Mouse (Mus musculus): ENCODE data around the gene Rnf167. TPM values are rescaled to one million over a fixed set of nuclear protein-coding genes. Genes with fewer than 3 reads are reported as not detected.
A peak's percentile ranks its signal among the peaks of the same experiment; 100 is the strongest.

Gene Rnf167
- polyA plus RNA-seq, 1 experiment from 2014 or later: 135 TPM

- no peak for ATAC-seq
- no peaks in the 10 kb centered on the region for H3K27me3 ChIP-seq (replicated peaks; ENCODE audit: control insufficient read depth, insufficient read depth, low read length)
- WGBS: 93% methylated on average over 12 of the region's 12 CpGs
- H3K4me2 ChIP-seq (ENCODE audit: low read length): peak overlapping the region; percentile 90
- H3K36me3 ChIP-seq (ENCODE audit: control insufficient read depth, insufficient read depth): peaks cover 19% of the 10 kb centered on the region
- H3K9ac ChIP-seq (replicated peaks; ENCODE audit: low read depth, low read length): peak overlapping the region; percentile 90
- peak overlapping the region; percentile 56 for H3K4me3 ChIP-seq (replicated peaks; ENCODE audit: low read length)
- no peaks in the 10 kb centered on the region for H3K9me3 ChIP-seq (ENCODE audit: control insufficient read depth, low read length)
- peak overlapping the region; percentile 90; the same call in 1 of the 2 replicates for H3K27ac ChIP-seq (ENCODE audit: low read length)
- H3K4me1 ChIP-seq (replicated peaks; ENCODE audit: control insufficient read depth, insufficient read depth, low read length): peaks cover 30% of the 10 kb centered on the region
These were observed 1.4 kb upstream of the Rnf167 start for GRCm38 (mm10) chr11:70645461-70646258.

- peak overlapping the region; percentile 56 for H3K4me3 ChIP-seq (replicated peaks; ENCODE audit: low read length)
- peak overlapping the region; percentile 90 for H3K4me2 ChIP-seq (ENCODE audit: low read length)
- peak overlapping the region; percentile 90 for H3K27ac ChIP-seq (ENCODE audit: low read length)
- H3K36me3 ChIP-seq (ENCODE audit: control insufficient read depth, insufficient read depth): peaks cover 24% of the 10 kb centered on the region
- peak overlapping the region; percentile 90 for H3K9ac ChIP-seq (replicated peaks; ENCODE audit: low read depth, low read length)
- WGBS: 25% methylated on average over 3 of the region's 3 CpGs
- no peak for ATAC-seq
- H3K9me3 ChIP-seq (ENCODE audit: control insufficient read depth, low read length): no peaks in the 10 kb centered on the region
- H3K4me1 ChIP-seq (replicated peaks; ENCODE audit: control insufficient read depth, insufficient read depth, low read length): peaks cover 30% of the 10 kb centered on the region
- no peaks in the 10 kb centered on the region for H3K27me3 ChIP-seq (replicated peaks; ENCODE audit: control insufficient read depth, insufficient read depth, low read length)
These were observed 828 bp upstream of the Rnf167 start for GRCm38 (mm10) chr11:70646259-70646555.

- no peaks in the 10 kb centered on the region for H3K27me3 ChIP-seq (replicated peaks; ENCODE audit: control insufficient read depth, insufficient read depth, low read length)
- WGBS: 4% methylated on average over 28 of the region's 28 CpGs
- H3K9me3 ChIP-seq (ENCODE audit: control insufficient read depth, low read length): no peaks in the 10 kb centered on the region
- H3K27ac ChIP-seq (ENCODE audit: low read length): peak overlapping the region; percentile 96
- no peak; the same call in 1 of the 2 replicates for ATAC-seq
- peak overlapping the region; percentile 56 for H3K4me3 ChIP-seq (replicated peaks; ENCODE audit: low read length)
- H3K9ac ChIP-seq (replicated peaks; ENCODE audit: low read depth, low read length): peak overlapping the region; percentile 64
- peaks cover 30% of the 10 kb centered on the region for H3K36me3 ChIP-seq (ENCODE audit: control insufficient read depth, insufficient read depth)
- peaks cover 42% of the 10 kb centered on the region for H3K4me1 ChIP-seq (replicated peaks; ENCODE audit: control insufficient read depth, insufficient read depth, low read length)
- H3K4me2 ChIP-seq (ENCODE audit: low read length): peak overlapping the region; percentile 94
These were observed 833 bp downstream of the Rnf167 start for GRCm38 (mm10) chr11:70647716-70648420.

GRCm38 (mm10) chr11:70648512-70648911, 1.5 kb downstream of the Rnf167 start:
- 92% methylated on average over 4 of the region's 4 CpGs for WGBS
- Histone ChIP-seq H3K27me3 (replicated peaks; ENCODE audit: control insufficient read depth, insufficient read depth, low read length) (no peaks in the 10 kb centered on the region), H3K4me1 (replicated peaks; ENCODE audit: control insufficient read depth, insufficient read depth, low read length) (peaks cover 48% of the 10 kb centered on the region), H3K27ac (ENCODE audit: low read length) (no peak overlapping the region), H3K9ac (replicated peaks; ENCODE audit: low read depth, low read length) (no peak overlapping the region), H3K4me2 (ENCODE audit: low read length) (peak overlapping the region; percentile 94), H3K4me3 (replicated peaks; ENCODE audit: low read length) (peak overlapping the region; percentile 56), H3K9me3 (ENCODE audit: control insufficient read depth, low read length) (no peaks in the 10 kb centered on the region), H3K36me3 (ENCODE audit: control insufficient read depth, insufficient read depth) (peaks cover 30% of the 10 kb centered on the region)
- no peak for ATAC-seq

GRCm38 (mm10) chr11:70649185-70649734, 2.2 kb downstream of the Rnf167 start:
- peaks cover 29% of the 10 kb centered on the region for H3K36me3 ChIP-seq (ENCODE audit: control insufficient read depth, insufficient read depth)
- ATAC-seq: no peak
- no peak overlapping the region for H3K4me3 ChIP-seq (replicated peaks; ENCODE audit: low read length)
- H3K9ac ChIP-seq (replicated peaks; ENCODE audit: low read depth, low read length): no peak overlapping the region
- H3K9me3 ChIP-seq (ENCODE audit: control insufficient read depth, low read length): no peaks in the 10 kb centered on the region
- no peak overlapping the region for H3K4me2 ChIP-seq (ENCODE audit: low read length)
- H3K4me1 ChIP-seq (replicated peaks; ENCODE audit: control insufficient read depth, insufficient read depth, low read length): peaks cover 48% of the 10 kb centered on the region
- H3K27me3 ChIP-seq (replicated peaks; ENCODE audit: control insufficient read depth, insufficient read depth, low read length): no peaks in the 10 kb centered on the region
- WGBS: 91% methylated on average over 8 of the region's 8 CpGs
- no peak overlapping the region for H3K27ac ChIP-seq (ENCODE audit: low read length)

GRCm38 (mm10) chr11:70650322-70651175, 3.5 kb downstream of the Rnf167 start:
- Histone ChIP-seq H3K36me3 (ENCODE audit: control insufficient read depth, insufficient read depth) (peaks cover 23% of the 10 kb centered on the region), H3K9ac (replicated peaks; ENCODE audit: low read depth, low read length) (no peak overlapping the region), H3K4me2 (ENCODE audit: low read length) (no peak overlapping the region), H3K9me3 (ENCODE audit: control insufficient read depth, low read length) (no peaks in the 10 kb centered on the region), H3K4me1 (replicated peaks; ENCODE audit: control insufficient read depth, insufficient read depth, low read length) (peaks cover 50% of the 10 kb centered on the region), H3K4me3 (replicated peaks; ENCODE audit: low read length) (no peak overlapping the region), H3K27ac (ENCODE audit: low read length) (no peak overlapping the region), H3K27me3 (replicated peaks; ENCODE audit: control insufficient read depth, insufficient read depth, low read length) (no peaks in the 10 kb centered on the region)
- 82% methylated on average over 12 of the region's 12 CpGs for WGBS
- no peak for ATAC-seq

- H3K9ac ChIP-seq (replicated peaks; ENCODE audit: low read depth, low read length): no peak overlapping the region
- 82% methylated on average over 2 of the region's 2 CpGs for WGBS
- H3K4me1 ChIP-seq (replicated peaks; ENCODE audit: control insufficient read depth, insufficient read depth, low read length): peaks cover 49% of the 10 kb centered on the region
These were observed 4.4 kb downstream of the Rnf167 start for GRCm38 (mm10) chr11:70651391-70651790.

GRCm38 (mm10) chr11:70652029-70652883, 5.2 kb downstream of the Rnf167 start:
- Histone ChIP-seq H3K9ac (replicated peaks; ENCODE audit: low read depth, low read length) (no peak overlapping the region), H3K27me3 (replicated peaks; ENCODE audit: control insufficient read depth, insufficient read depth, low read length) (no peaks in the 10 kb centered on the region), H3K4me2 (ENCODE audit: low read length) (peak overlapping the region; percentile 98), H3K4me1 (replicated peaks; ENCODE audit: control insufficient read depth, insufficient read depth, low read length) (peaks cover 49% of the 10 kb centered on the region), H3K36me3 (ENCODE audit: control insufficient read depth, insufficient read depth) (peaks cover 23% of the 10 kb centered on the region), H3K27ac (ENCODE audit: low read length) (no peak overlapping the region), H3K4me3 (replicated peaks; ENCODE audit: low read length) (peak overlapping the region; percentile 100), H3K9me3 (ENCODE audit: control insufficient read depth, low read length) (no peaks in the 10 kb centered on the region)
- ATAC-seq: no peak
- WGBS: 63% methylated on average over 12 of the region's 12 CpGs

More at GRCm38 (mm10) chr11:70651391-70651790, 4.4 kb downstream of the Rnf167 start:
- ATAC-seq: no peak
- H3K27ac ChIP-seq (ENCODE audit: low read length): no peak overlapping the region
- H3K4me3 ChIP-seq (replicated peaks; ENCODE audit: low read length): no peak overlapping the region
- no peaks in the 10 kb centered on the region for H3K9me3 ChIP-seq (ENCODE audit: control insufficient read depth, low read length)
- no peaks in the 10 kb centered on the region for H3K27me3 ChIP-seq (replicated peaks; ENCODE audit: control insufficient read depth, insufficient read depth, low read length)
- no peak overlapping the region for H3K4me2 ChIP-seq (ENCODE audit: low read length)
- H3K36me3 ChIP-seq (ENCODE audit: control insufficient read depth, insufficient read depth): peaks cover 23% of the 10 kb centered on the region
